Mouse (Mus musculus) liver, adult 10 weeks (tissue): ENCODE data around the gene Gm14459. TPM values are rescaled to one million over a fixed set of nuclear protein-coding genes. Genes with fewer than 3 reads are reported as not detected.

ENCODE experiments used
- polyA plus RNA-seq: library from polyadenylated mRNA; stranded (reverse); fragments of 350-450 nt; fragmentation: Illumina TruSeq; extraction: RNeasy Lipid Tissue Mini Kit (QIAGEN cat#74804); gene quantifications from one replicate; pipeline ENCODE4 v1.2.3, GENCODE M21; 2014; ENCODE audit warnings: low read depth, low replicate concordance

The Gm14459 gene
- polyA plus RNA-seq = not detected

GRCm38 (mm10) chrX:8524854-8525253, at the start of gene Gm14459:
TSS of gene Gm14459 (minus strand) at chrX:8524954.

GRCm38 (mm10) chrX:8548155-8548554, 23.4 kb upstream of the Gm14459 start, which contains the start of gene Ssxb6:
TSS of gene Ssxb6 (minus strand) at chrX:8548255.

Other genes with a start within 250 kb of the Gm14459 start
- not detected for gene Ssxb10, start 197.5 kb downstream of the Gm14459 start, polyA plus RNA-seq
- gene Ssxb9, start 158.0 kb downstream of the Gm14459 start, polyA plus RNA-seq = not detected
- gene Ssxb1, start 111.6 kb downstream of the Gm14459 start, polyA plus RNA-seq = not detected
- not detected for gene Ssxb2, start 63.2 kb downstream of the Gm14459 start, polyA plus RNA-seq
- not detected for gene Ssxb6, start 23.3 kb upstream of the Gm14459 start, polyA plus RNA-seq
- gene Ssxb3, start 66.9 kb upstream of the Gm14459 start, polyA plus RNA-seq = not detected
- not detected for gene Ssxb8, start 165.9 kb upstream of the Gm14459 start, polyA plus RNA-seq
- gene Ssx9, start 223.5 kb upstream of the Gm14459 start, polyA plus RNA-seq = not detected